Mouse (Mus musculus): Measurements from ENCODE around the gene Tmed8.
"Not testable (repeated sequence)": the region's sequence is repeated elsewhere in the genome, so short reads cannot be mapped to it uniquely, and the experiment has no call there.

Gene Tmed8

GRCm38 (mm10) chr12:87199973-87200586, at the start of gene Tmed8:
Tmed8 (minus strand) TSS chr12:87200454.
- peak; percentile 71 to 81 for DNase-seq

GRCm38 (mm10) chr12:87238632-87239031, 38.4 kb upstream of the Tmed8 start, which contains the start of gene Noxred1:
Noxred1 (minus strand) TSS chr12:87238732.
- no peak for DNase-seq

GRCm38 (mm10) chr12:87236882-87237483, 36.7 kb upstream of the Tmed8 start:
- no peak for DNase-seq

DNA sequence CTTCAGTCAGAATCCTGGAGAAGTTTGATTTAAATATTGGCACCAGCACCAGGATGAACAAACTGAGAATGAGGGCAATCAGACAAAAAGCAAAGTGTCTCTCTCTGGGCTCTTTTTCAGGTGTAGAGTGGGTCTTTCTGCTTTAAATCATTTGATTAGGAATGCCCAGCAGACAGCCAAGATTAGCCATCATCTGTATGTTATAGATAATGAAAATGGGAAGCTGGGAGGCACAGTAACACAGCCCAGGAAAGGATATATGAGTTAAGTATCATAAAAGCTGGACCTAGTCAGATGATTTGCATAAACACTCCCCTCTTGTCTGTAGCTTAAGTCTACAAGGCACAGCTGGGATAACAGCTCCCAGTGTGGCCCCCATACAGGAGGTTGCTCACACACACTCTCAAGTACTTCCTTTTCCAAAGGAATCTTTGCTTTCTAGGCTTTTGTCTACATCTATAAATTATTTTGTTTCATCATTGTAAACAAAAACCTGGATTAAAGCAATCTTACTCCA, 30.2 kb upstream of the Tmed8 start:
- no peak for DNase-seq

GRCm38 (mm10) chr12:87229633-87230032, 29.4 kb upstream of the Tmed8 start:
- no peak for DNase-seq

- DNase-seq = no peak
These were observed 26.5 kb upstream of the Tmed8 start for GRCm38 (mm10) chr12:87226801-87227200.

DNA sequence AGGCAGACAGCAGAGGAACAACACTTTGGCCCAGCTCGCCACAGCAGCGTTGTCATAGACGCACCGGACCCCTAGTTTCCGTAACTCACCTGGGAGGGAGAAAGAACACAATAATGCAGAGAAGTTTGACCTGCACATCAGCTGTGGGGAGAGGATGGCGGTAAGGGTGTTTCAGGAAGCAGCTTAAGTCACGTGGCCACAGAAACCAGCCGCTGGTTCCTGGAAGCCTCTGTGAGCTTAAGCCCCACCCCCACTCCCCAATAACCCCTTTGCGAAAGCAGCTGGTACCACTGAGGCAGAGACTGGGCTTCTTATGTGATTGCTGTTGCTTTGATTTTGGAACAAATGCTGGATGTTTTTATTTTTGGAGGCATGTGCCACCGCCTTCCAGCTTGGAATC, 24.7 kb upstream of the Tmed8 start:
- DNase-seq = no peak

- peak in 1 of 2 experiments; percentile 10 for DNase-seq
These were observed 19.1 kb upstream of the Tmed8 start for GRCm38 (mm10) chr12:87219362-87219761.

DNA sequence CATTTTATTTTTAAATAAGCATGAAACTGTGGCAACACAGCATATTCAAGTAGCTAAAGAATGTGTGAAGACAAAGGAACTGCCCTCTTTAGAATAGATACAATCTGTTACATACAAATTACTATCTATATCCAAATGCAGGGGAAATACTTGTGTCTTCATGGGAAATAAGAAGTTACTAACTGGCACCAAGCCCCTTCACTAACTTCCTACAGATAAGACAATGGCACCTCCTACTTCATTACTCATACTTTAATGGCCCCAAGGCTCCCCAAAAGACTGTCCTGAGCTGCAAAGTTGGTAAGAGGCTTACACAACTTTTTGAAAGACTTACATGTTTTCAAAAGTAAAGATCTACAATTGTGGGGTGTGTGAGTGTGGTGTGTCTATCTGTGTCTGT, 17.3 kb upstream of the Tmed8 start:
- DNase-seq = no peak

- no peak for DNase-seq
These were observed 15.8 kb upstream of the Tmed8 start for GRCm38 (mm10) chr12:87216053-87216452.

DNA sequence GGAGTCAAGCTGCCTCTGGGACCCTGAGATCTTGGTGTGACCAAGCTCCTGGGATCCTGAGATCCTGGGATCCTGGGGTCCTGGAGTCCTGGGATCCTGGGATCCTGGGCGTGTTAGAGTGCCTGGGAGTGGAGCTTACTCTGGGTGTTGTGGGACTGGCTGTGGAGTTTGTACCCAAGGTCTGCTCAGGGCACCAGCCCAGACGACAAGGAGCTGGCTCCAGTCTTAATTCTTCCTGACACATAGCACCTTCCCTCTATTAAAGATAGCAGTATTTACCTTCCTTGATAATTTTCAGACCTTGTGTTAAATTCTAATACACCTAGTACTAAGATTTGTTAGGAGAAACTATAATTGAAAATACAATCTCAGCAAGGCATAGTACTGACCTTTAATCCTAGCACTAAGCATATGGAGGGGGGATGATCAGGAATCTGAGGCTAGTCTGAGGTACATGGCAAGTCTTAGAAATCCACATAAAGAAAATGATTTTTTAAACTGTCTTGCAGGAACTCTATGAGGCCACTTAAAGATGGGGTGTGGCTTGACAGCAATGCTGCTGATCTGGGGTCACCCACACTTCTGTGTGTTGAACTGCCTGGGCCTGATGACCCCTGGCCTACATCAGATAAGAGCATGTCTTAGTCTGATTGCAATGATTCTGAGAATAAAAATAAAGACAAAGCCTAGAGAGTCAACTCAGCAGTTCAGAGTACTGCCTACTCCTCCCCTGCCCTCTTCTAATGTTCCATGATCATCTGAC, 12.8 kb upstream of the Tmed8 start:
- no peak for DNase-seq

DNA sequence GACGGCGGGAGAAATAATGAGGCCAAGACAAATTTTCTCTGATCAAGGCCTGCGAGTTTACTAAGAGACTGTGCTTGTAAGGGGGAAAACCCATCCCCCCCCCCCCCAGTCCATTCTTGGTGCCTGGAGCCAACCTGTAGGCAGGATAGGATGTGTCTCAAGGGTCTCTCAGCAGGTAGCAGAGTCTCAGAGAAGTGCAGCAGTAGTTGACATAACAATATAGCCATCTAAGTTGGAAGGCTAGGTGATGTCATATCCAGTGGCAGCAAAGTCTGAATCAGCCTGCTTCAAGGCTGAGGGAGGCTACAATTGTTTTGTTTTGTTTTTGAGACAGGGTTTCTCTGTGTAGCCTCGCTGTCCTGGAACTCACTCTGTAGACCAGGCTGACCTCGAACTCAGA, 5.5 kb upstream of the Tmed8 start:
- not testable (repeated sequence) for DNase-seq

- DNase-seq = no peak
These were observed 1.4 kb upstream of the Tmed8 start for GRCm38 (mm10) chr12:87201694-87202093.

GRCm38 (mm10) chr12:87199206-87199972, 865 bp downstream of the Tmed8 start, which contains the start of gene Samd15:
Samd15 (plus strand) TSS chr12:87199723.
- DNase-seq = peak in 1 of 2 experiments; percentile 36

- DNase-seq = no peak
These were observed 1.5 kb downstream of the Tmed8 start for GRCm38 (mm10) chr12:87198792-87199191.

DNA sequence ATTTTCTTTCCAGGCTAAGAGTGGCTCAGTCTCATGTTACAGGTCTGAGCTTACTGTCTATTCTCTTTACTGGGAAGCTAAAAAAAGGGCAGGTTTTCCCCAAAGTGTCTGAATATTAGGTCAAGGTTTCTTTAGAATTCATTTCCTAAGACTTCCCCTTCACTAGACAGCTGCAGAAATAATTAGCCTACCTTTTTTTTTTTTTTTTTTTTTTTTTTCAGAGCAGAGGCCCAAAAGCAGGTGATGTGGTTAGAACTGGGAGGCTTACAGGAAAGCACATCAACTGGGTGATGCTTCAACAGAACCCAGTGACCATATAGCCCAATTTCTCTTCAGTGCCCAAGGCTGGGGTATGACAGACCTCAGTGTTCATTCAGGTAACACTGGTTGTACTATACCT, 3.9 kb downstream of the Tmed8 start:
- DNase-seq = no peak

DNA sequence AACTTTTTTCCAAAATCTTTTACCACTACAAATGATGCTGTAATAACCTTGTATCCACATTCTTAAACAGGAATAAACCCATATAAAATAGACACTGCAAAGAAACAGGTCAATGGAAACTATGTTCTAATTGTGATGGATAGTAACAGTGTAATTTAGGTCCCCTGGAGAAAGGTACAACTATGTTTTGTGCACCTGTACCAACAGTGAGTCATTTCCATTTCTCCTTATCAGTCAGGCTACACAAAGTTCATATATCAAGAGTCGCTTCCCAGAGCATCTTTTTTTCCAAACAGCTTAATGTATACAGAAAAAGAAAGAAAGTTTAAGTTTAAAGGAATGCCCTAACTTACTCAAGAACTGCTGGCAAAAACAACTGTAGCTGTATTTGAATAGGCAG, 5.2 kb downstream of the Tmed8 start:
- no peak for DNase-seq

DNA sequence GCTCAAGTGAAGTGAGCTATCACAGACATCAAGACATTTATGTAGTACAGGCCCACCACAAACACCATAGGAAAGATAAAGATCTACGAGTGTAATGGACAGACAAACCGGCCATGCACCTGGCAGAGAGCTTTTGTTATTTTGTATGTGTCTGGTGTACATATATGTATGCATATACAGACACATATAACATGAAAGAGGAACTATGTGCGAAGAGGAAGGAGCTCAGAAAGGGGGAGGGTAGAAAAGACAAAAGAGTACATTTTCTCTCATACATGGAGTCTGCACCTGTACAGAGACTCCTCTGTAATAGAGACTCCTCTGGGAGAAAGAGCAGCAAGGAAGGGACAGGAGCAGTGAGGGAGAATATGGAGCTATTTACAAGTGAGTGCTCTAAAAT, 7.2 kb downstream of the Tmed8 start:
- DNase-seq = no peak

DNA sequence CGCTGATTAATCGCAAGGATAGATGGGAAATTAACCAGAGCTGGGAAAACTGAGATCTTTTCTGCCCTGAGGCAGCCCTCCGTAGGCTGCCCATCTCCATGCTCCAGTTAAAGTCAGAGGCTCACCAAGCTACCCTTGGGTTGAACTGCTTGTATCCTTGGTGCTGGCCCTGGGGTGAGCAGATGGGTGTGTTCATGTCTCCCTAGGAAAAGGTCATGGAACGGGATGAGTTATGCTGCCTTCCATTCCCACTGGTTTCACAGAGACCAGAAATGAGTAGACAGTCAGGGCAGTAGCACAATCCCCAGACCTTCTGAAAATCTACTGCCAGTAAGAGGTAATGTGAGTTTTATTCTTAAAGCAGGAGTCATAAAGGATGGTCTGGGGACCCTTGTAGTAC, 22.6 kb downstream of the Tmed8 start:
- DNase-seq = no peak

DNA sequence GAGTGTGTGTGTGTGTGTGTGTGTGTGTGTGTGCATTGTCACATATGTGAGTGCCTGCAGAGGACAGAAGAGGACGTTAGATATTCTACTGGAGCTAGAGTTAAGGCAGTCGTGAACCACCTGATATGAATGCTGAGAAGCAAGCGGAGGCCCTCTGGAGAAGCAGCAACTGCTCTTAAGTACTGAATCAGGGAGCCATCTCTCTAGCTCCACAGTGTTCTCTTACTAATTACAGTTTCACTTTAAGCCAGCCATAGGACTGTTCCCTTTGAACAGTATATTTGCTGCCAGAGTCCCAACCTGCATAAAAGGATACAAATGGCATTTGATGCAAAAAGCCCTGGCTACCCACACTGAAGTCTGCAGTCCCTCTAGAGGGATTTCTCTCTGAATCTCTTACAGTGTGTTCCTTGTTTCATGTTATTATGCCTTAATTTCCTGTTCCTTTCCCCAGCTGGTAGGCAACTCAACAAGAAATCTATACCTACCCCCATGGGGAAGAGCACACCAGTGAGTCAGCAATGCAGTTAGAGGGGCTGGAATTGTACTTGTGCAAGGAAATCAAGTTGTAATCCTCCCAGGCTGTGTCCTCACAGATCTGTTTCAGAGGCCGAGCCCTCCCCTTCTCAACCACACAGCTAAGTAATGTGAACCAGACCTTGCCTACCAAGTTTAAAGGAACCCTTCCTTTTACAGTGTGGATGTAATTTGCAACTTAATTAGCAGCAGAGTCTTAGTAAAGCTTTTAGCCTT, 24.9 kb downstream of the Tmed8 start:
- DNase-seq = no peak

- DNase-seq = no peak
These were observed 39.4 kb downstream of the Tmed8 start for GRCm38 (mm10) chr12:87160815-87161214.

GRCm38 (mm10) chr12:87160310-87160709, 39.9 kb downstream of the Tmed8 start:
- no peak for DNase-seq

All from cerebellum, postnatal 36 days (tissue).